Mouse (Mus musculus): ENCODE measurements around the gene Ptprt. TPM values are rescaled to one million over a fixed set of nuclear protein-coding genes. Genes with fewer than 3 reads are reported as not detected.

Gene Ptprt
- total and polyA plus RNA-seq, 3 experiments: not detected

GRCm38 (mm10) chr2:161882580-161882979 lies 778.4 kb downstream of the Ptprt start:
- no peak overlapping the region for H3K9ac ChIP-seq (ENCODE audit: control insufficient read depth, low read depth, low read length, poor library complexity, severe bottlenecking)
- TF ChIP-seq UBTF (IDR thresholded peaks at IDR 0.05; ENCODE audit: borderline replicate concordance, insufficient read depth, low read depth, low read length): no peak
- no peaks in the 10 kb centered on the region for H3K79me2 ChIP-seq (ENCODE audit: control insufficient read depth, insufficient read depth, low read length, poor library complexity)
- no peaks in the 10 kb centered on the region for H3K9me3 ChIP-seq (replicated peaks; ENCODE audit: insufficient read depth, low read length)
- H3K27ac ChIP-seq (ENCODE audit: control insufficient read depth, low read depth, low read length): no peak overlapping the region
- H3K27me3 ChIP-seq (ENCODE audit: control insufficient read depth in 1 of 2, insufficient read depth in 2 of 2, low read length in 2 of 2): no peaks in the 10 kb centered on the region
- no peak for DNase-seq (ENCODE audit: low read depth, low spot score)
- H3K4me1 ChIP-seq (ENCODE audit: control insufficient read depth in 1 of 2, insufficient read depth in 2 of 2, low read length in 2 of 2): no peaks in the 10 kb centered on the region
- H3K4me3 ChIP-seq (ENCODE audit: control insufficient read depth in 1 of 2, insufficient read depth in 1 of 2, low read depth in 2 of 2, low read length in 2 of 2): no peak overlapping the region
- no peaks in the 10 kb centered on the region for H3K36me3 ChIP-seq (ENCODE audit: control insufficient read depth in 1 of 2, insufficient read depth in 2 of 2, low read length in 2 of 2)

- no peaks in the 10 kb centered on the region for H3K4me1 ChIP-seq (ENCODE audit: control insufficient read depth in 1 of 2, insufficient read depth in 2 of 2, low read length in 2 of 2)
- TF ChIP-seq POLR2A (IDR thresholded peaks at IDR 0.05; ENCODE audit: control insufficient read depth in 1 of 2, insufficient read depth in 1 of 2, low read depth in 1 of 2, low read length in 2 of 2, poor library complexity in 1 of 2) (no peak), MAZ (IDR thresholded peaks at IDR 0.05; ENCODE audit: low read depth, low read length) (no peak), USF1 (IDR thresholded peaks at IDR 0.05; ENCODE audit: low read depth, low read length) (no peak), BHLHE40 (IDR thresholded peaks at IDR 0.05; ENCODE audit: borderline replicate concordance, low read depth, low read length) (no peak), NELFE (IDR thresholded peaks at IDR 0.05; ENCODE audit: low read depth, low read length) (no peak)
- no peaks in the 10 kb centered on the region for H3K9me3 ChIP-seq (replicated peaks; ENCODE audit: insufficient read depth, low read length)
Observed at GRCm38 (mm10) chr2:161880941-161881340, 780.0 kb downstream of the Ptprt start.

GRCm38 (mm10) chr2:161865231-161865630 lies 795.7 kb downstream of the Ptprt start:
- no peaks in the 10 kb centered on the region for H3K27me3 ChIP-seq (ENCODE audit: control insufficient read depth in 1 of 2, insufficient read depth in 2 of 2, low read length in 2 of 2)
- no peaks in the 10 kb centered on the region for H3K4me1 ChIP-seq (ENCODE audit: control insufficient read depth in 1 of 2, insufficient read depth in 2 of 2, low read length in 2 of 2)
- H3K9ac ChIP-seq (ENCODE audit: control insufficient read depth, low read depth, low read length, poor library complexity, severe bottlenecking): no peak overlapping the region
- no peak overlapping the region for H3K4me3 ChIP-seq (ENCODE audit: control insufficient read depth in 1 of 2, insufficient read depth in 1 of 2, low read depth in 2 of 2, low read length in 2 of 2)
- H3K9me3 ChIP-seq (replicated peaks; ENCODE audit: insufficient read depth, low read length): no peaks in the 10 kb centered on the region
- no peaks in the 10 kb centered on the region for H3K36me3 ChIP-seq (ENCODE audit: control insufficient read depth in 1 of 2, insufficient read depth in 2 of 2, low read length in 2 of 2)
- DNase-seq (ENCODE audit: low read depth, low spot score): no peak
- TF ChIP-seq MYB (IDR thresholded peaks at IDR 0.05; ENCODE audit: low read depth, low read length) (no peak), JUND (IDR thresholded peaks at IDR 0.05; ENCODE audit: low read depth, low read length) (no peak), MAZ (IDR thresholded peaks at IDR 0.05; ENCODE audit: low read depth, low read length) (no peak), CHD1 (IDR thresholded peaks at IDR 0.05; ENCODE audit: low read depth, low read length) (no peak), UBTF (IDR thresholded peaks at IDR 0.05; ENCODE audit: borderline replicate concordance, insufficient read depth, low read depth, low read length) (no peak), ZNF384 (IDR thresholded peaks at IDR 0.05; ENCODE audit: low read depth, low read length) (no peak), POLR2AphosphoS2 (IDR thresholded peaks at IDR 0.05; ENCODE audit: low read length) (no peak), EP300 (IDR thresholded peaks at IDR 0.05; ENCODE audit: low read depth in 1 of 2, low read length in 2 of 2) (no peak), GATA1 (IDR thresholded peaks at IDR 0.05; ENCODE audit: low read depth, low read length) (no peak), CHD2 (IDR thresholded peaks at IDR 0.05; ENCODE audit: low read length) (no peak), ETS1 (IDR thresholded peaks at IDR 0.05; ENCODE audit: low read depth, low read length) (no peak), NRF1 (IDR thresholded peaks at IDR 0.05; ENCODE audit: insufficient read depth, low read depth, low read length, poor library complexity, severe bottlenecking) (no peak), CTCF (IDR thresholded peaks at IDR 0.05 in 2 of 3, conservative IDR thresholded peaks at IDR 0.05 in 1 of 3; ENCODE audit: control insufficient read depth in 1 of 3, insufficient read depth in 1 of 3, low read depth in 2 of 3, low read length in 3 of 3, poor library complexity in 1 of 3, severe bottlenecking in 1 of 3) (no peak)
- H3K27ac ChIP-seq (ENCODE audit: control insufficient read depth, low read depth, low read length): no peak overlapping the region
- no peaks in the 10 kb centered on the region for H3K79me2 ChIP-seq (ENCODE audit: control insufficient read depth, insufficient read depth, low read length, poor library complexity)

More at GRCm38 (mm10) chr2:161880941-161881340, 780.0 kb downstream of the Ptprt start:
- Histone ChIP-seq H3K4me3 (ENCODE audit: control insufficient read depth in 1 of 2, insufficient read depth in 1 of 2, low read depth in 2 of 2, low read length in 2 of 2) (no peak overlapping the region), H3K27me3 (ENCODE audit: control insufficient read depth in 1 of 2, insufficient read depth in 2 of 2, low read length in 2 of 2) (no peaks in the 10 kb centered on the region), H3K36me3 (ENCODE audit: control insufficient read depth in 1 of 2, insufficient read depth in 2 of 2, low read length in 2 of 2) (no peaks in the 10 kb centered on the region), H3K27ac (ENCODE audit: control insufficient read depth, low read depth, low read length) (no peak overlapping the region), H3K9ac (ENCODE audit: control insufficient read depth, low read depth, low read length, poor library complexity, severe bottlenecking) (no peak overlapping the region), H3K79me2 (ENCODE audit: control insufficient read depth, insufficient read depth, low read length, poor library complexity) (no peaks in the 10 kb centered on the region)
- DNase-seq (ENCODE audit: low read depth, low spot score): no peak
